Mouse (Mus musculus) urinary bladder, postnatal 14 days (tissue): ENCODE measurements around the gene Rbm4b.

Source experiments
- DNase-seq: peaks from one replicate; pipeline ENCODE4 v3.0.0; 2021; ENCODE audit warnings: low spot score

Gene Rbm4b

GRCm38 (mm10) chr19:4756193-4756911, at the start of gene Rbm4b:
Gene Rbm4b (plus strand): TSS chr19:4756497.
- DNase-seq, result peak; percentile 96

DNA sequence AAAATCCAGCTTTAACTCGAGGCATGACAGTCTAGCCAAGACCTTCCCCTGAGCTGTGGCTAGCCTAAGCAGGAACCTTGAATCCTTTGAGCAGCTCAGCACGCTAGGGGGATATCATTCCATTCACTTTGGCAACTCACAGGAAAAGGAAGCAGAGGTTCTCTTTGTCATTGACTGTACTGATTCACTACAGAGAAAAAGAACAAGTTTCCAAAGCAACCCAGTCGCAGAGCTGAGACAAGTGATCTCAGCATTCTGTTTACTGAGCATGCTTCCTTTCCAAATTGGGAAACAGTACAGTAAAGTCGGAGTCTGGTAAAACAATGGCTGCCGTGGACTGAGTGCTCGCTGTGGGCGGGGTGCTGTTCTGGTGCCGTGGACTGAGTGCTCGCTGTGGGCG, 47.5 kb upstream of the Rbm4b start:
- DNase-seq, result no peak

DNA sequence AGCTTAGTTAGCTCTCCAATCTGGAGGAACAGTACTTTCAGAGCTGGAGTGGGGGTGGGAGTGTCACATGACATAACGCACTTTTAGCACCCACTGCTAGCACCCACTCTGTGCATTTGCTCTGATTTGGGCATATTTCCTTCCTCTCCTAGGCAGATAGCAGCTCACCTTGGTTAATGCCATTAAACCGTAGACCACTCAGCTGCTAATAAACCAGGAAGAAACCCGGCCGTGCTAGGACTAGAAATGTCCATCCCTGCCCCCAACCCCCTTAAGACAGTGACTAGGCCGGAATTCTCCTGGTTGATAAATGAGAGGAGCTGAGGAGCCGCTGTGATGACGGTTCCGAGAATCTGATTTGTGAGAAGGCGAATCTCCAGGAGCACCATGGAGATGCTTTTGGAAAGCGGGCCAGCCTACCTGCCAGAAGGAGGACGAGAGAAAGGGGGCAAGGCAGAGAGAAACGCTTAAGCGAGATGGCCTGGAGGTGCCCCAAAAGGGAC, 45.1 kb upstream of the Rbm4b start, which contains the start of gene Sptbn2:
Gene Sptbn2, plus strand, starts transcription at position 70 of the 503 bp plus-strand sequence.
- DNase-seq, result no peak

DNA sequence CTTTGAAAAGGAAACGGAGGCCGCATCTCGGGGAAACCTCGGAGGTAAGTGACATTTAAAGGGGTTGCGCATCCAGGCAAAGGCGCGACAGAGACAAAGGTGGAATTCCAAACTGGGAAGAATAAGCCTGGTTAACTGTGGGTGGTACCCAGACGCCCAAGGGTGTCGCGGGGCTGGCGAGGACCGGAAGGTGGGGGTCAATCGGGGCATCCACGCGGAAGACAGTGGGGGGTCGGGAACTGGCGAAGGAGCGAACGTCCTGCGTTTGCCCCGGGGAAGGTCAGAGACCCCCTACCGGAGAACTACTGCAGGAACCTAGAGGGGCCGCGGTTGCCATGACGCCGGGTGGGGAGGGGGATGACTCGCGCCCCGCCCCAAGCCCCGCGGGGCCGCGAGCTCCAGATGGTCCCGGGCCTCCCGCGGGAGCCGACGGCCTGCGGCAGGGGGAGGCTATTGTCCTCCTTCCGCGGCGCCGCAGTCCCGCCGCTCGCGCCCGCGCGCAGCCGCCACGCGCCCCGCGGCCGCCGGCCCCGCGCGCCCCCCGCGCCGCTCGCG, 44.6 kb upstream of the Rbm4b start:
- no peak for DNase-seq

GRCm38 (mm10) chr19:4712156-4712780, 44.0 kb upstream of the Rbm4b start:
- no peak for DNase-seq

- no peak for DNase-seq
These were observed 43.3 kb upstream of the Rbm4b start for GRCm38 (mm10) chr19:4712781-4713526.

GRCm38 (mm10) chr19:4713886-4714285, 42.4 kb upstream of the Rbm4b start:
- DNase-seq, result no peak

GRCm38 (mm10) chr19:4716756-4717155, 39.5 kb upstream of the Rbm4b start:
- DNase-seq, result no peak

- no peak for DNase-seq
These were observed 39.0 kb upstream of the Rbm4b start for GRCm38 (mm10) chr19:4717281-4717680.

- DNase-seq, result peak; percentile 32
These were observed 37.6 kb upstream of the Rbm4b start for GRCm38 (mm10) chr19:4718716-4719115.

DNA sequence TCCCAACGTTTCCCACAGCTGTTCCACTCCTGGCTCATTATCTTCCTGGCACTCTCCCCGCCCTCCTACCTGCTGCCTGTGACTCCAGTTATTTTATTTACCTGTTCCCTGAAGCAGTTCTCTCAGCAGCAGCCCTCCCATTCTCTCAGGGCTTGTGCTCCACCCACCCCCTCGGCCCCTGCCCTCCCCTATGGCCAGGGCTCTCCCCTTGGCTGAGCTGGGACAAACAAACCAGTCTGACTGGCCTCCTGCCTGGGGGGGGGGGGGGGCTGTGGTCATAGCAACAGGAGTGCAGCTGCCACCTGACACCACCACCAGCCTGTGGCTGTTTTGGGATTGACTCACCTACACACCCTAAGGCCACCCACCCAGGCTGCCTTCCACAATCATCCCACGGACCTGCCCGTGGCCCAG, 36.9 kb upstream of the Rbm4b start:
- DNase-seq, result peak; percentile 72

- DNase-seq, result no peak
These were observed 36.2 kb upstream of the Rbm4b start for GRCm38 (mm10) chr19:4720112-4720511.

DNA sequence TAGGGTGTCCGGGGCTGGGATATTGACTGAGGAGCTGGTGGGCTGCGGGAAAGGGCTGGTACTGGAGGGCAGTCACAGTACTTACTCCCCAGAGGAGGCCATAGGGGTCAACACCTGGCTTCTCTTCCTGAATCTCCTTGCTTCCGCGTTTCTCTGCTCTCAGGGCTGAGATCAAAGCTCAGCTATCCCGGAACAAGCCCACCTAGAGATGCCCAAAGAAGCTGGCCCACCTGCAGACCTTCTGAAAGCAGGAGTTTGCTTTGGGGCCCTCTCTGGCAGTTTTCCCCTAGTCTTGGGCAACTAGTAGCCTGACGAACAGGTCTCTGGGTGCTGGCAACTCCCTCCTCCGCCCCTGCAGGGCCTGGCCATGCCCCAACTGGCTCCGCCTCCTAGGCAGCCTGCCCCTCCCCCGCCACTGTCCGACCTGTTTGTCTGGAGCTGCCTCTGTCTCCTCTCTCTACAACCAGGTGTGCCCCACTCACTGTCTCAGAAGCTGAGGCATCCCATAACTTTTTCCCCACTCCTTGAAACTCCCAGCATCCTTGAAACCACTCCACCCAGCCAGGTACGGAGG, 35.5 kb upstream of the Rbm4b start:
- DNase-seq, result peak; percentile 92

GRCm38 (mm10) chr19:4729186-4729585, 27.1 kb upstream of the Rbm4b start:
- DNase-seq, result peak; percentile 1

DNA sequence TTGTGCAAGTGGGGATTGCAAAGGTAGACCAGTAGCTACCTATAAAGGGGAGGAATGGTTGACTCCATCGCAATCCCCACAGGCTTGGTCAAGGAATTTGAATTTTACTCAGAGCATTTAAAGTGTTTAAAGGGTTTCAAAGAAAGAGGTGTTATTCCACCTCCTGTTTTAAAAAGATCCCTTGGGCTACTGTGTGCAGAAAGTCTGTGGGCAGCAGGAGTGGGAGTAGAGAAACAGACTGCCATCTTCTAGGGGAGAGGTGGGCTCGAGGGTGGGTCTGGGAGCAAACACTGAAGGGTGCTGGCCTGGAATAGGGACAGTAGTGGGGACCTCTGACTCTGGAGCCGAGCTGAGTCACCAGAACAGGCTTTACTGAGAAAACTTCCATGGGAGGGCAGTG, 23.2 kb upstream of the Rbm4b start:
- no peak for DNase-seq

GRCm38 (mm10) chr19:4737866-4738265, 18.4 kb upstream of the Rbm4b start:
- DNase-seq, result no peak

- no peak for DNase-seq
These were observed 17.2 kb upstream of the Rbm4b start for GRCm38 (mm10) chr19:4739053-4739452.

- DNase-seq, result no peak
These were observed 16.5 kb upstream of the Rbm4b start for GRCm38 (mm10) chr19:4739762-4740161.

- DNase-seq, result no peak
These were observed 14.8 kb upstream of the Rbm4b start for GRCm38 (mm10) chr19:4741482-4741881.

- DNase-seq, result no peak
These were observed 14.1 kb upstream of the Rbm4b start for GRCm38 (mm10) chr19:4742229-4742628.

GRCm38 (mm10) chr19:4743524-4743923, 12.8 kb upstream of the Rbm4b start:
- DNase-seq, result peak; percentile 30

DNA sequence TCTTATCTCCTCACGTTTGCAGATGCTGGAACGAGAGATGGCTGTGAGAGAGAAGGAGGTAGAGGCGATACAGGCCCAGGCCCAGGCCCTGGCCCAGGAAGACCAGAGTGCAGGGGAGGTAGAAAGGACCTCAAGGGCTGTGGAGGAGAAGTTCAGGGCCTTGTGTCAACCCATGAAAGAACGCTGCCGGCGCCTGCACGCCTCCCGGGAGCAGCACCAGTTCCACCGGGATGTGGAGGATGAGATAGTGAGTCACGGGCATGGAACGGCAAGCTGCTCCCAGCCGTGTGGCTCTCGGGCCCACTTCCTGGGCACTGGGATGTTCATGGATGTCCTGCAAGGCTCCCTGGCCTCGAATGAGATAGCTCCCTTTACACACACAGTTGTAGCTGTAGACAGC, 12.3 kb upstream of the Rbm4b start:
- no peak for DNase-seq
